ENCODE assay signal across 25 mouse cellular contexts in the genomic region with DNA sequence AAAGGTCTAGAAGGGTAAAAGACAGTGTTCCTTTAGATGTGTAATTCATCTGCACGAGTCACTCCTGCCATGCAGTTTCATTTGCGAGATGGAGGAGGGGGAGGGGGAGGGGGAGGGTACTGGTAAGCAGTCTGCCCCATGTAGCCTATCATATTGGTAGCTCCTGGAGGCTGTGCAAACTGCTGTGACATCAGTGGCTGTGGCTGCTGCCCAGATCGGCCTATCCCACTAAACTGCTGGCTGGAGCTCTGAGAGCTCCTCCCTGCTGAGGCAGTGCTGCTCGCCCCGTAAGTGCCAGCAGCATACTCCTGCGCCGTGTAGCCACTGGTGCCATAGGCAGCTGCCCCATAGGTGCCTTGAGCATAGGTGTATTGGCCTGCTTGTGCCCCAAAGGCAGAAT. TPM values are rescaled to one million over a fixed set of nuclear protein-coding genes. Genes with fewer than 3 reads are reported as not detected.
DNase-seq lines count a peak whose midpoint lies in the region; ATAC-seq and TF ChIP-seq lines count a peak whose summit lies in the region.
"Had no signal": no experiment of that assay in that cellular context is flagged by ENCODE, and none has a peak within 500 bp of the region (broad histone marks: within the 10 kb centered on the region; RNA-seq: fewer than 3 reads in every experiment).

No protein-coding gene starts in this region.

- H3K27ac ChIP-seq in stomach, embryonic 14.5 days (ENCODE audit: low read length), result no peak overlapping the region
- H3K27ac ChIP-seq in stomach, postnatal 0 days (replicated peaks), result no peak overlapping the region
- H3K27ac ChIP-seq in midbrain, embryonic 10.5 days (replicated peaks), result no peak overlapping the region
- H3K27ac ChIP-seq: heart, adult 2 months; heart, embryonic 15.5 days; hindbrain, embryonic 10.5 days; layer of hippocampus, adult 2 months; left cerebral cortex, adult 2 months had no signal

- H3K4me2 ChIP-seq in stomach, embryonic 14.5 days (replicated peaks; ENCODE audit: low read depth, low read length), result no peak overlapping the region
- H3K4me2 ChIP-seq in stomach, postnatal 0 days (replicated peaks; ENCODE audit: low read depth), result no peak overlapping the region
- H3K4me2 ChIP-seq: heart, embryonic 15.5 days; limb, embryonic 12.5 days had no signal

- no peak for TF ChIP-seq CTCF in stomach, postnatal 0 days (IDR thresholded peaks at IDR 0.05; ENCODE audit: low read depth)

- no peak for TF ChIP-seq EP300 in stomach, postnatal 0 days (optimal IDR thresholded peaks at IDR 0.05)

- no peak overlapping the region for H3K9ac ChIP-seq in stomach, embryonic 14.5 days (replicated peaks; ENCODE audit: low read depth, low read length)
- no peak overlapping the region for H3K9ac ChIP-seq in stomach, postnatal 0 days (ENCODE audit: low read length)
- H3K9ac ChIP-seq: heart, embryonic 15.5 days; limb, embryonic 12.5 days had no signal

- H3K4me3 ChIP-seq in stomach, embryonic 14.5 days (ENCODE audit: low read depth, low read length), result no peak overlapping the region
- H3K4me3 ChIP-seq in stomach, postnatal 0 days (ENCODE audit: low read depth, low read length), result no peak overlapping the region
- no peak overlapping the region for H3K4me3 ChIP-seq in midbrain, embryonic 10.5 days
- H3K4me3 ChIP-seq: heart, adult 2 months; heart, embryonic 15.5 days; hindbrain, embryonic 10.5 days; layer of hippocampus, adult 2 months; left cerebral cortex, adult 2 months; limb, embryonic 12.5 days; megakaryocyte, embryonic 14.5 days had no signal

- H3K4me1 ChIP-seq in stomach, embryonic 14.5 days (ENCODE audit: control insufficient read depth, insufficient read depth, low read length), result no peaks in the 10 kb centered on the region
- no peaks in the 10 kb centered on the region for H3K4me1 ChIP-seq in stomach, postnatal 0 days (replicated peaks; ENCODE audit: control insufficient read depth, insufficient read depth)
- H3K4me1 ChIP-seq in midbrain, embryonic 10.5 days, result no peaks in the 10 kb centered on the region
- H3K4me1 ChIP-seq: hindbrain, embryonic 10.5 days had no signal

- ATAC-seq in stomach, embryonic 14.5 days (ENCODE audit: insufficient number of reproducible peaks, insufficient read depth, low FRiP score, low read depth), result peak; percentile 58; the same call in 1 of the 2 replicates
- ATAC-seq in stomach, postnatal 0 days (ENCODE audit: low FRiP score, low TSS enrichment), result no peak
- ATAC-seq: activated CD4-positive, CD25-positive, alpha-beta regulatory T cell, adult 4 months; midbrain, embryonic 16.5 days had no signal

- H3K36me3 ChIP-seq in stomach, embryonic 14.5 days (ENCODE audit: control insufficient read depth, insufficient read depth, low read length), result peaks cover 92% of the 10 kb centered on the region
- peaks cover 46% of the 10 kb centered on the region for H3K36me3 ChIP-seq in stomach, postnatal 0 days (ENCODE audit: control insufficient read depth, insufficient read depth, low read length)
- H3K36me3 ChIP-seq in midbrain, embryonic 10.5 days, result peaks cover 94% of the 10 kb centered on the region

- no peaks in the 10 kb centered on the region for H3K9me3 ChIP-seq in stomach, embryonic 14.5 days (ENCODE audit: control insufficient read depth, low read depth, low read length)
- no peaks in the 10 kb centered on the region for H3K9me3 ChIP-seq in stomach, postnatal 0 days (ENCODE audit: control insufficient read depth, low read length)
- H3K9me3 ChIP-seq in midbrain, embryonic 10.5 days (replicated peaks), result no peaks in the 10 kb centered on the region
- H3K9me3 ChIP-seq: G1E; heart, embryonic 15.5 days; hindbrain, embryonic 10.5 days; limb, embryonic 12.5 days; megakaryocyte, embryonic 14.5 days had no signal

- peak; percentile 94 for DNase-seq in heart, adult 11 months
- no peak for DNase-seq in heart, postnatal 36 days
- DNase-seq in stomach, postnatal 0 days (ENCODE audit: low spot score), result no peak
- peak; percentile 33 for DNase-seq in adipocyte (ENCODE audit: low spot score)
- DNase-seq in midbrain, embryonic 10.5 days (ENCODE audit: low spot score), result no peak
- DNase-seq in layer of hippocampus, adult 18-20 months (ENCODE audit: low spot score in 2 of 2), result no peak
- DNase-seq in kidney, postnatal 25 days, result no peak
- DNase-seq: adrenal gland, postnatal 36 days; cerebellum, adult 8-10 months; heart, adult 2 months; kidney, adult 2 months; lung, postnatal 10 days; right cerebral cortex, adult 18-20 months had no signal

- intact Hi-C loops in heart, postnatal 36 days (cut with DNase I), result no loop called here

- 77% methylated on average over 7 of the region's 7 CpGs for WGBS in stomach, embryonic 14.5 days
- WGBS in stomach, postnatal 0 days, result 64% methylated on average over 7 of the region's 7 CpGs
- 87% methylated on average over 7 of the region's 7 CpGs for WGBS in midbrain, embryonic 10.5 days

- H3K27me3 ChIP-seq in stomach, embryonic 14.5 days (ENCODE audit: control insufficient read depth, insufficient read depth, low read length), result no peaks in the 10 kb centered on the region
- no peaks in the 10 kb centered on the region for H3K27me3 ChIP-seq in stomach, postnatal 0 days (ENCODE audit: control insufficient read depth, insufficient read depth, low read length)
- no peaks in the 10 kb centered on the region for H3K27me3 ChIP-seq in midbrain, embryonic 10.5 days (ENCODE audit: low read depth, poor library complexity, severe bottlenecking)
- H3K27me3 ChIP-seq: heart, embryonic 15.5 days; limb, embryonic 12.5 days; megakaryocyte, embryonic 14.5 days had no signal

RNA-seq across cellular contexts. Expression of a gene that starts 13.7 kb away (rescaled TPM):
- 1 to 10 TPM; 6.5 to 7.2 TPM for total RNA-seq in heart, postnatal 36 days (2021)
- 82.3 and 83.9 TPM in 2 replicates for polyA plus RNA-seq in stomach, embryonic 14.5 days (2014; fragmentation: Nextera tagmentation; extraction: Ambion mirVana)
- 65.8 and 81.7 TPM in 2 replicates for polyA plus RNA-seq in stomach, postnatal 0 days (2015; fragmentation: Nextera tagmentation; extraction: Ambion mirVana)
- 15.5 and 24.2 TPM in 2 replicates for polyA plus RNA-seq in midbrain, embryonic 10.5 days (2016; fragmentation: Nextera tagmentation; extraction: Ambion mirVana)
- total RNA-seq in layer of hippocampus, adult 18-20 months (2021), result under 1 TPM; 0.45 to 0.53 TPM
- polyA plus RNA-seq: G1E had no signal

RNA-seq across cellular contexts. Expression of a gene that starts 16.6 kb away (rescaled TPM):
- 10 to 100 TPM; 84.7 to 86.5 TPM for total RNA-seq in heart, postnatal 36 days (2021)
- 106 and 113 TPM in 2 replicates for polyA plus RNA-seq in stomach, embryonic 14.5 days (2014; fragmentation: Nextera tagmentation; extraction: Ambion mirVana)
- polyA plus RNA-seq in stomach, postnatal 0 days (2015; fragmentation: Nextera tagmentation; extraction: Ambion mirVana), result 15.5 and 17.1 TPM in 2 replicates
- 43.5 and 48.1 TPM in 2 replicates for polyA plus RNA-seq in midbrain, embryonic 10.5 days (2016; fragmentation: Nextera tagmentation; extraction: Ambion mirVana)
- total RNA-seq in layer of hippocampus, adult 18-20 months (2021), result 100 to 1,000 TPM; 277 to 299 TPM

RNA-seq across cellular contexts. Expression of a gene that starts 24.9 kb away (rescaled TPM):
- total RNA-seq in heart, postnatal 36 days (2021), result under 1 TPM in 1 of 2 experiments, not detected in 1; 0.11 TPM
- not detected in 2 replicates for polyA plus RNA-seq in stomach, embryonic 14.5 days (2014; fragmentation: Nextera tagmentation; extraction: Ambion mirVana)
- polyA plus RNA-seq in stomach, postnatal 0 days (2015; fragmentation: Nextera tagmentation; extraction: Ambion mirVana), result not detected in 2 replicates
- polyA plus RNA-seq in midbrain, embryonic 10.5 days (2016; fragmentation: Nextera tagmentation; extraction: Ambion mirVana), result 0.05 TPM in 1 of 2 replicates, not detected in the other
- total RNA-seq in layer of hippocampus, adult 18-20 months (2021), result 10 to 100 TPM; 87.2 to 88.5 TPM
- polyA plus RNA-seq: activated CD4-positive, CD25-positive, alpha-beta regulatory T cell, adult 4 months; G1E; hindbrain, embryonic 10.5 days; limb, embryonic 12.5 days; midbrain, embryonic 16.5 days; small intestine, adult 2 months; thymus, postnatal 0 days had no signal

Comparison
In these comparisons a context has a peak if more than half of its experiments do, and no peak if none do; other contexts are left out.
1. DNase-seq: peak in heart, adult 11 months (single experiment) and adipocyte (single experiment); none in heart, postnatal 36 days (0 of 2), stomach, postnatal 0 days (single experiment), midbrain, embryonic 10.5 days (single experiment), layer of hippocampus, adult 18-20 months (0 of 2) and kidney, postnatal 25 days (0 of 2).